Mouse (Mus musculus): Measurements from ENCODE around the gene Jag1.

GRCm38 (mm10) chr2:137110214-137110898, 6.1 kb downstream of the Jag1 start:
- TF ChIP-seq EP300 (IDR thresholded peaks at IDR 0.05; ENCODE audit: low read depth) (no peak), CTCF (IDR thresholded peaks at IDR 0.05; ENCODE audit: low read depth) (no peak)

Measured in heart, postnatal 0 days (tissue).